Mouse (Mus musculus) spleen, adult 2 months (tissue): ENCODE measurements around the gene Trabd2b.

ENCODE experiments used
- CTCF ChIP-seq: fragments of 200-500 bp; IDR thresholded peaks from 2 replicates; pipeline ENCODE4 v1.5.1; 2011; ENCODE audit warnings: mild to moderate bottlenecking, inconsistent platforms; ENCODE audit not compliant: insufficient read depth, insufficient read length, insufficient replicate concordance; ENCODE audit errors: extremely low read depth
- POLR2A ChIP-seq: fragments of 200-500 bp; IDR thresholded peaks from 2 replicates; pipeline ENCODE4 v1.6.1; 2011; ENCODE audit warnings: low read depth, low read length, inconsistent platforms

GRCm38 (mm10) chr4:114454016-114454415 is 47.5 kb downstream of the Trabd2b start:
- TF ChIP-seq CTCF (no peak), POLR2A (no peak)
